Mouse (Mus musculus): ENCODE results near the gene Fasn.
"Not testable (repeated sequence)": the region's sequence is repeated elsewhere in the genome, so short reads cannot be mapped to it uniquely, and the experiment has no call there.

Gene Fasn

GRCm38 (mm10) chr11:120795756-120796613, 28.4 kb downstream of the Fasn start, which contains the start of gene Dus1l:
Gene Dus1l, minus strand, starts transcription at chr11:120796403.
- DNase-seq (ENCODE audit: low spot score), result peak; percentile 96

- DNase-seq (ENCODE audit: low spot score), result no peak
Observed at GRCm38 (mm10) chr11:120792652-120793051, 31.7 kb downstream of the Fasn start.

- DNase-seq (ENCODE audit: low spot score), result no peak
Observed at GRCm38 (mm10) chr11:120789810-120790209, 34.5 kb downstream of the Fasn start.

- DNase-seq (ENCODE audit: low spot score), result no peak
Observed at GRCm38 (mm10) chr11:120789355-120789754, 35.0 kb downstream of the Fasn start.

GRCm38 (mm10) chr11:120788460-120788859, 35.9 kb downstream of the Fasn start:
- DNase-seq (ENCODE audit: low spot score), result not testable (repeated sequence)

- DNase-seq (ENCODE audit: low spot score), result no peak
Observed at GRCm38 (mm10) chr11:120785145-120785544, 39.2 kb downstream of the Fasn start.

GRCm38 (mm10) chr11:120784064-120784791, 40.1 kb downstream of the Fasn start, which contains the start of the genes Rfng and Gps1:
Gene Rfng, minus strand, starts transcription at chr11:120784207.
Gene Gps1, plus strand, starts transcription at chr11:120784272.
- peak; percentile 89 for DNase-seq (ENCODE audit: low spot score)

- no peak for DNase-seq (ENCODE audit: low spot score)
Observed at GRCm38 (mm10) chr11:120783426-120784063, 40.8 kb downstream of the Fasn start.

GRCm38 (mm10) chr11:120781361-120781760, 43.0 kb downstream of the Fasn start:
- DNase-seq (ENCODE audit: low spot score), result not testable (repeated sequence)

GRCm38 (mm10) chr11:120779876-120780275, 44.5 kb downstream of the Fasn start:
- no peak for DNase-seq (ENCODE audit: low spot score)

- DNase-seq (ENCODE audit: low spot score), result no peak
Observed at GRCm38 (mm10) chr11:120777123-120777522, 47.2 kb downstream of the Fasn start.

- peak; percentile 84 for DNase-seq (ENCODE audit: low spot score)
Observed at GRCm38 (mm10) chr11:120775774-120776469, 48.4 kb downstream of the Fasn start.

GRCm38 (mm10) chr11:120773463-120774190, 50.7 kb downstream of the Fasn start:
- DNase-seq (ENCODE audit: low spot score), result no peak

- no peak for DNase-seq (ENCODE audit: low spot score)
Observed at GRCm38 (mm10) chr11:120772749-120773148, 51.6 kb downstream of the Fasn start.

GRCm38 (mm10) chr11:120768206-120768605, 56.1 kb downstream of the Fasn start:
- no peak for DNase-seq (ENCODE audit: low spot score)

- not testable (repeated sequence) for DNase-seq (ENCODE audit: low spot score)
Observed at GRCm38 (mm10) chr11:120767023-120767422, 57.3 kb downstream of the Fasn start.

- not testable (repeated sequence) for DNase-seq (ENCODE audit: low spot score)
Observed at GRCm38 (mm10) chr11:120763121-120763999, 61.0 kb downstream of the Fasn start.

GRCm38 (mm10) chr11:120762672-120763041, 61.7 kb downstream of the Fasn start, which contains the start of gene Hmga1b:
Gene Hmga1b, plus strand, starts transcription at chr11:120762794.
- not testable (repeated sequence) for DNase-seq (ENCODE audit: low spot score)

- peak; percentile 77 for DNase-seq (ENCODE audit: low spot score)
Observed at GRCm38 (mm10) chr11:120761811-120762671, 62.3 kb downstream of the Fasn start.
